Mouse (Mus musculus) lung, postnatal 0 days (tissue): ENCODE data around the gene Ak2.

Experiments
- CTCF ChIP-seq: IDR thresholded peaks from 2 replicates; pipeline ENCODE4 v1.5.1; 2016; ENCODE audit warnings: antibody characterized with exemption, mild to moderate bottlenecking
- EP300 ChIP-seq: IDR thresholded peaks from 2 replicates; pipeline ENCODE4 v1.6.1; 2016; ENCODE audit warnings: antibody characterized with exemption, mild to moderate bottlenecking, control low read depth

DNA sequence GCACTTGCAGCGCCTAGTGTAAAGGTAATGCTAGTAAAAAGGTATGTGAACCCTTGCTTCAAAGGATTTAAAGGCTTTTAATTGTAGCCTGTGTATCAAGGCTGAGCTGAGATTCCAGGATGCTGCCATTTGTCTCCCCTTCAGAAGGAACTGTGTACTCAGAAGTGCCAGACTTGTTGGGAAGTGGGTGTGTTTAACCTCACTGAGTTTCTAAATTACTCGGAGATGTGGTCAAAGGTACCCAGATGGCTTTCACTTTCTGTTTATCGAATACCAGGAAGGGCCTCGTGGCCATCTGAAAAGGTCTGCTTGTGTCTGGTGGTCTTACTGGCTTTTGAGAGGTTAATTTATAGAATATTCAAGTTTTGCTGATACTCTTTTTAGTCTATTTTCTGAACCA lies 68.2 kb downstream of the Ak2 start:
- TF ChIP-seq EP300 (no peak), CTCF (no peak)
